Mouse (Mus musculus) kidney, embryonic 16.5 days (tissue): ENCODE measurements around the gene N4bp1. TPM values are rescaled to one million over a fixed set of nuclear protein-coding genes. Genes with fewer than 3 reads are reported as not detected.

Source experiments
- ATAC-seq: fragments of 200-750 bp; cut with Nextera tagmentation; 2 replicates; pipeline ENCODE4 v1.8.0; 2017; ENCODE audit warnings: moderate TSS enrichment; ENCODE audit not compliant: low FRiP score, low TSS enrichment
- H3K27ac ChIP-seq: fragments of 300-500 bp; sonication (generic); 2 replicates; pipeline ENCODE4 v1.5.1; 2014; ENCODE audit warnings: low read length
- H3K27me3 ChIP-seq: fragments of 300-500 bp; sonication (generic); 2 replicates; pipeline ENCODE4 v1.6.1; 2014; ENCODE audit warnings: low read length, control low read depth, mixed read lengths; ENCODE audit not compliant: insufficient read depth
- H3K36me3 ChIP-seq: fragments of 300-500 bp; sonication (generic); 2 replicates; pipeline ENCODE4 v1.6.1; 2014; ENCODE audit warnings: low read length, control low read depth, mixed read lengths; ENCODE audit not compliant: insufficient read depth
- H3K4me1 ChIP-seq: fragments of 300-500 bp; sonication (generic); 2 replicates; pipeline ENCODE4 v1.6.1; 2014; ENCODE audit warnings: low read length, control low read depth, mixed read lengths; ENCODE audit not compliant: insufficient read depth
- H3K4me2 ChIP-seq: fragments of 300-500 bp; sonication (generic); replicated peaks from 2 replicates; pipeline ENCODE4 v1.6.1; 2014; ENCODE audit warnings: low read depth, low read length
- H3K4me3 ChIP-seq: fragments of 300-500 bp; sonication (generic); 2 replicates; pipeline ENCODE4 v1.5.1; 2014; ENCODE audit warnings: mild to moderate bottlenecking, low read length
- H3K9ac ChIP-seq: fragments of 300-500 bp; sonication (generic); replicated peaks from 2 replicates; pipeline ENCODE4 v1.6.1; 2014; ENCODE audit warnings: low read length
- H3K9me3 ChIP-seq: fragments of 300-500 bp; sonication (generic); 2 replicates; pipeline ENCODE4 v1.6.1; 2016; ENCODE audit warnings: low read length, control low read depth
- WGBS: fragments of 180-500 bp; shearing (Covaris S2); extraction: QIAGEN DNeasy Blood & Tissue Kit; methylation state at CpG from one replicate; pipeline ENCODE4 v1.1.7; 2014; 5-methylcytosine and 5-hydroxymethylcytosine counted together
- polyA plus RNA-seq: library from polyadenylated mRNA; unstranded; fragments of >200 nt; fragmentation: Nextera tagmentation; extraction: Ambion mirVana; gene quantifications from 2 replicates; pipeline ENCODE4 v1.2.1, GENCODE M21; 2015

N4bp1 gene
- polyA plus RNA-seq, 1 experiment from 2014 or later, result 8.3 TPM

- H3K27me3 ChIP-seq, result no peaks in the 10 kb centered on the region
- ATAC-seq, result no peak
- 0 out of 2 replicates have a peak, but pooled peaks cover 4% of the 10 kb centered on the region for H3K4me1 ChIP-seq
- WGBS, result 47% methylated on average over 7 of the region's 7 CpGs
- no peak overlapping the region for H3K4me3 ChIP-seq
- H3K27ac ChIP-seq, result no peak overlapping the region
- H3K4me2 ChIP-seq, result no peak overlapping the region
- H3K9me3 ChIP-seq, result no peaks in the 10 kb centered on the region
- H3K9ac ChIP-seq, result no peak overlapping the region
- H3K36me3 ChIP-seq, result no peaks in the 10 kb centered on the region
Observed at GRCm38 (mm10) chr8:86920455-86920854, 35.4 kb upstream of the N4bp1 start.

GRCm38 (mm10) chr8:86920024-86920423 lies 35.0 kb upstream of the N4bp1 start:
- no peak for ATAC-seq

GRCm38 (mm10) chr8:86919262-86919661 lies 34.2 kb upstream of the N4bp1 start:
- WGBS, result 59% methylated on average over 4 of the region's 4 CpGs
- no peak overlapping the region for H3K4me3 ChIP-seq
- no peaks in the 10 kb centered on the region for H3K36me3 ChIP-seq
- no peak for ATAC-seq
- H3K9me3 ChIP-seq, result no peaks in the 10 kb centered on the region
- no peak overlapping the region for H3K9ac ChIP-seq
- H3K4me2 ChIP-seq, result no peak overlapping the region
- H3K27me3 ChIP-seq, result no peaks in the 10 kb centered on the region
- no peak overlapping the region for H3K27ac ChIP-seq
- 0 out of 2 replicates have a peak, but pooled peaks cover 4% of the 10 kb centered on the region for H3K4me1 ChIP-seq

More at GRCm38 (mm10) chr8:86920024-86920423, 35.0 kb upstream of the N4bp1 start:
- H3K4me2 ChIP-seq, result no peak overlapping the region
- no peak overlapping the region for H3K27ac ChIP-seq
- H3K4me3 ChIP-seq, result no peak overlapping the region
- H3K9me3 ChIP-seq, result no peaks in the 10 kb centered on the region
- 75% methylated on average over 7 of the region's 7 CpGs for WGBS
- H3K27me3 ChIP-seq, result no peaks in the 10 kb centered on the region
- 0 out of 2 replicates have a peak, but pooled peaks cover 4% of the 10 kb centered on the region for H3K4me1 ChIP-seq
- no peaks in the 10 kb centered on the region for H3K36me3 ChIP-seq
- H3K9ac ChIP-seq, result no peak overlapping the region

- Histone ChIP-seq H3K27me3 (no peaks in the 10 kb centered on the region), H3K4me2 (no peak overlapping the region), H3K27ac (no peak overlapping the region), H3K4me3 (no peak overlapping the region), H3K9me3 (no peaks in the 10 kb centered on the region), H3K4me1 (0 out of 2 replicates have a peak, but pooled peaks cover 4% of the 10 kb centered on the region), H3K9ac (no peak overlapping the region), H3K36me3 (no peaks in the 10 kb centered on the region)
- 86% methylated on average over 2 of the region's 2 CpGs for WGBS
- ATAC-seq, result no peak
Observed at GRCm38 (mm10) chr8:86918093-86918492, 33.0 kb upstream of the N4bp1 start.

- Histone ChIP-seq H3K27ac (no peak overlapping the region), H3K4me1 (0 out of 2 replicates have a peak, but pooled peaks cover 4% of the 10 kb centered on the region), H3K27me3 (no peaks in the 10 kb centered on the region), H3K4me3 (no peak overlapping the region), H3K9ac (no peak overlapping the region), H3K36me3 (no peaks in the 10 kb centered on the region), H3K9me3 (no peaks in the 10 kb centered on the region), H3K4me2 (no peak overlapping the region)
- ATAC-seq, result no peak
- WGBS, result 58% methylated on average over 2 of the region's 2 CpGs
Observed at GRCm38 (mm10) chr8:86917689-86918088, 32.6 kb upstream of the N4bp1 start.

- no peak overlapping the region for H3K9ac ChIP-seq
- H3K36me3 ChIP-seq, result no peaks in the 10 kb centered on the region
- no peak overlapping the region for H3K27ac ChIP-seq
- 87% methylated on average over 4 of the region's 4 CpGs for WGBS
- no peak for ATAC-seq
- no peaks in the 10 kb centered on the region for H3K9me3 ChIP-seq
- H3K4me3 ChIP-seq, result no peak overlapping the region
- 0 out of 2 replicates have a peak, but pooled peaks cover 4% of the 10 kb centered on the region for H3K4me1 ChIP-seq
- H3K4me2 ChIP-seq, result no peak overlapping the region
- H3K27me3 ChIP-seq, result no peaks in the 10 kb centered on the region
Observed at GRCm38 (mm10) chr8:86916369-86916768, 31.3 kb upstream of the N4bp1 start.

- H3K4me2 ChIP-seq, result no peak overlapping the region
- no peaks in the 10 kb centered on the region for H3K27me3 ChIP-seq
- H3K9ac ChIP-seq, result no peak overlapping the region
- no peak for ATAC-seq
- H3K9me3 ChIP-seq, result no peaks in the 10 kb centered on the region
- H3K27ac ChIP-seq, result no peak overlapping the region
- no peaks in the 10 kb centered on the region for H3K4me1 ChIP-seq
- WGBS, result 55% methylated on average over 8 of the region's 8 CpGs
- no peak overlapping the region for H3K4me3 ChIP-seq
- H3K36me3 ChIP-seq, result no peaks in the 10 kb centered on the region
Observed at GRCm38 (mm10) chr8:86911136-86911535, 26.1 kb upstream of the N4bp1 start.

GRCm38 (mm10) chr8:86910250-86910649 lies 25.2 kb upstream of the N4bp1 start:
- Histone ChIP-seq H3K4me1 (no peaks in the 10 kb centered on the region), H3K36me3 (no peaks in the 10 kb centered on the region), H3K27ac (no peak overlapping the region), H3K4me3 (no peak overlapping the region), H3K4me2 (no peak overlapping the region), H3K9ac (no peak overlapping the region), H3K9me3 (no peaks in the 10 kb centered on the region), H3K27me3 (no peaks in the 10 kb centered on the region)
- ATAC-seq, result no peak
- 87% methylated on average over 7 of the region's 7 CpGs for WGBS

GRCm38 (mm10) chr8:86908536-86908935 lies 23.5 kb upstream of the N4bp1 start:
- no peak for ATAC-seq
- H3K27me3 ChIP-seq, result no peaks in the 10 kb centered on the region
- H3K4me2 ChIP-seq, result no peak overlapping the region
- H3K9me3 ChIP-seq, result no peaks in the 10 kb centered on the region
- 18% methylated on average over 6 of the region's 6 CpGs for WGBS
- H3K9ac ChIP-seq, result no peak overlapping the region
- H3K27ac ChIP-seq, result no peak overlapping the region
- H3K4me3 ChIP-seq, result no peak overlapping the region
- no peaks in the 10 kb centered on the region for H3K36me3 ChIP-seq
- no peaks in the 10 kb centered on the region for H3K4me1 ChIP-seq

- WGBS, result 81% methylated on average over 10 of the region's 10 CpGs
- Histone ChIP-seq H3K4me3 (no peak overlapping the region), H3K36me3 (no peaks in the 10 kb centered on the region), H3K4me1 (peaks cover 9% of the 10 kb centered on the region), H3K4me2 (no peak overlapping the region), H3K27ac (no peak overlapping the region), H3K9ac (no peak overlapping the region), H3K9me3 (no peaks in the 10 kb centered on the region), H3K27me3 (no peaks in the 10 kb centered on the region)
- no peak for ATAC-seq
Observed at GRCm38 (mm10) chr8:86904911-86905310, 19.9 kb upstream of the N4bp1 start.
